Mouse (Mus musculus): ENCODE measurements around the gene Emc10.

DNA sequence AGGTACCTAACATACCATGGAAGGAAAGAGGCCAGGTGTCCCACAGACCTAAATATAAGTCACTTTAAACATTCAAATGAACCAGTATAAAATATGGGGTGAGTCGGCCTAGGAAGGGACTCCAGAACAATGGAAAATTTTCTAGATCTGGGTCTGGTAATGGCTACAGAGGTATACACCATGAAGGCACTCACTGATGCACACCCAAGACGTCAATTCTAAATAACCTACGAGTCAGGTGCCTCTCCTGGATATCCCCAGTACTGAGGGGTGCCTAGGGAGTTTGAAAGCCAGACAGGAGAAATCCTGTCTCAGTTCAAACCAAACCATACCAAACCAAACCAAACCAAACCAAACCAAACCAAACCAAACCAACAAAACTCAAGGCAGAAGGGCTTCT lies 34.2 kb upstream of the Emc10 start:
- TF ChIP-seq CTCF (IDR thresholded peaks at IDR 0.05; ENCODE audit: extremely low read depth, insufficient read depth, insufficient read length, insufficient replicate concordance) (no peak), POLR2A (IDR thresholded peaks at IDR 0.05; ENCODE audit: low read depth, low read length) (no peak)

Measured in spleen, adult 2 months (tissue).